Mouse (Mus musculus) kidney, adult 2 months (tissue): Measurements from ENCODE around the gene Atf6. TPM values are rescaled to one million over a fixed set of nuclear protein-coding genes. Genes with fewer than 3 reads are reported as not detected.

ENCODE experiments used
- DNase-seq: peaks from one replicate; pipeline ENCODE4 v3.0.0; 2021
- H3K27ac ChIP-seq: fragments of 200-500 bp; 2 replicates; pipeline ENCODE4 v1.5.1; 2012; ENCODE audit warnings: low read depth, low read length, control low read depth, inconsistent platforms; ENCODE audit not compliant: insufficient read depth
- H3K27me3 ChIP-seq: fragments of 200-500 bp; replicated peaks from 2 replicates; pipeline ENCODE4 v1.6.1; 2012; ENCODE audit warnings: mild to moderate bottlenecking, moderate library complexity, low read length, inconsistent platforms; ENCODE audit not compliant: control insufficient read depth, insufficient read depth
- H3K36me3 ChIP-seq: fragments of 200-500 bp; 2 replicates; pipeline ENCODE4 v1.6.1; 2012; ENCODE audit warnings: mild to moderate bottlenecking, moderate library complexity, low read length, inconsistent platforms; ENCODE audit not compliant: control insufficient read depth, insufficient read depth
- H3K4me1 ChIP-seq: fragments of 200-500 bp; 2 replicates; pipeline ENCODE4 v1.6.1; 2011; ENCODE audit warnings: low read length; ENCODE audit not compliant: control insufficient read depth, insufficient read depth
- H3K4me3 ChIP-seq: fragments of 200-500 bp; 2 replicates; pipeline ENCODE4 v1.5.1; 2011; ENCODE audit warnings: mild to moderate bottlenecking, low read depth, low read length, control low read depth; ENCODE audit not compliant: insufficient read depth
- CTCF ChIP-seq: fragments of 200-500 bp; conservative IDR thresholded peaks from 2 replicates; pipeline ENCODE4 v1.5.1; 2011; ENCODE audit warnings: low read depth, mild to moderate bottlenecking, control low read depth, low read length, moderate library complexity, mixed read lengths; ENCODE audit not compliant: insufficient read depth, insufficient read length
- POLR2A ChIP-seq: fragments of 200-500 bp; IDR thresholded peaks from one replicate; pipeline ENCODE4 v1.6.1; 2011; ENCODE audit warnings: low read depth, low read length, control low read depth
- WGBS: fragments of 180-500 bp; shearing (Covaris S2); methylation state at CpG from one replicate; pipeline ENCODE4 v1.1.7; 2018; 5-methylcytosine and 5-hydroxymethylcytosine counted together
- polyA plus RNA-seq: library from polyadenylated mRNA; depleted of rRNA; stranded (reverse); fragments of >200 nt; gene quantifications from 2 replicates; pipeline ENCODE4 v1.2.3, GENCODE M21; 2012

Gene Atf6
- polyA plus RNA-seq, 1 experiment: 15.4 TPM

GRCm38 (mm10) chr1:170704911-170705594, 162.5 kb downstream of the Atf6 start:
- H3K27me3 ChIP-seq: no peaks in the 10 kb centered on the region
- TF ChIP-seq POLR2A (no peak), CTCF (no peak)
- no peak for DNase-seq
- WGBS: 75% methylated on average over 4 of the region's 4 CpGs
- no peak overlapping the region for H3K4me3 ChIP-seq
- no peaks in the 10 kb centered on the region for H3K36me3 ChIP-seq
- no peak overlapping the region for H3K27ac ChIP-seq
- no peaks in the 10 kb centered on the region for H3K4me1 ChIP-seq

GRCm38 (mm10) chr1:170704103-170704502, 163.5 kb downstream of the Atf6 start:
- Histone ChIP-seq H3K4me1 (no peaks in the 10 kb centered on the region), H3K4me3 (no peak overlapping the region), H3K27ac (no peak overlapping the region), H3K27me3 (no peaks in the 10 kb centered on the region), H3K36me3 (no peaks in the 10 kb centered on the region)
- TF ChIP-seq POLR2A (no peak), CTCF (no peak)
- WGBS: 65% methylated on average over 6 of the region's 6 CpGs
- no peak for DNase-seq

DNA sequence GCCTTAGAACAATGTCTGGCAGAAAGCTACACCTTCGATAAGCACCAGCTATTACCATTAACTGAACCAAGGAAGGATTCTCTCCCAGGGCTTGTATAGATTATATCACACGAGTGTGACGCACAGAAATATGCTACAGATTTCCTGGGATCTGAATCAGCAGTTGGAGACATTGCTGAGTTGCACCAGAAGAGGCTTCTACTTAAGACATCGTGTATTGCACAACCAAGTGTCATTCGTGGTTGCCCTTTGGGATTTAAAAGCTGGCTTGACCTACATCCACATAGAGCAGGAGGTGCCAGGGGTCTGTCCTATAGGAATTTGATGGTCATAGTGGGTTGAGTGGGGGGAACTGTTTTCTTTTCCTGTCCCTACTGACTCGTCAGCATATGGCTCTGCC, 164.6 kb downstream of the Atf6 start:
- H3K4me3 ChIP-seq: no peak overlapping the region

GRCm38 (mm10) chr1:170702263-170702662, 165.3 kb downstream of the Atf6 start:
- H3K27ac ChIP-seq: no peak overlapping the region
- 86% methylated on average over 2 of the region's 2 CpGs for WGBS
- H3K27me3 ChIP-seq: no peaks in the 10 kb centered on the region
- no peak overlapping the region for H3K4me3 ChIP-seq
- no peaks in the 10 kb centered on the region for H3K36me3 ChIP-seq
- TF ChIP-seq POLR2A (no peak), CTCF (no peak)
- no peak for DNase-seq
- no peaks in the 10 kb centered on the region for H3K4me1 ChIP-seq

More for the DNA sequence above, 164.6 kb downstream of the Atf6 start:
- TF ChIP-seq CTCF (no peak), POLR2A (no peak)
- Histone ChIP-seq H3K27me3 (no peaks in the 10 kb centered on the region), H3K36me3 (no peaks in the 10 kb centered on the region), H3K27ac (no peak overlapping the region), H3K4me1 (no peaks in the 10 kb centered on the region)
- 83% methylated on average over 6 of the region's 6 CpGs for WGBS
- no peak for DNase-seq

DNA sequence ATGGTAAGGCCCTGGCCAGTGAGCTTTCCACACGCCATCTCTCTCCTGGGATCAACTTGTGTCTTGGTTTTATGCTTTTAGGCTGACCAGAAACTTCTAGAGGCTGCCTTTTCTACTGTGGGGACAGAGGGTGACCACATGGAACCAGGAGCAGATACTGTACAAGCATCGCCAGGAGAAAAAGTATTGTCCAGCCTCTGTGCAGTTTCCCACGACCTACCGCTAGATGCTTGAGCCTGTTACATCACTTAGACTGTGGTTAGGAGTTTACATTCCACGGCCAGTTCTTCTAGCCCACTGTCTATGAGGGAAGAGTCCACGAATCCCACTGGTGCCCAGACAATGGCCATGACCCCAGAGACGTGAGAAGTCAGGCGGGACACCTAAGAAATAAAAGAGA, 166.0 kb downstream of the Atf6 start:
- DNase-seq: no peak
- H3K27ac ChIP-seq: no peak overlapping the region
- no peaks in the 10 kb centered on the region for H3K4me1 ChIP-seq
- no peaks in the 10 kb centered on the region for H3K36me3 ChIP-seq
- no peak overlapping the region for H3K4me3 ChIP-seq
- TF ChIP-seq POLR2A (no peak), CTCF (no peak)
- no peaks in the 10 kb centered on the region for H3K27me3 ChIP-seq
- WGBS: 84% methylated on average over 8 of the region's 8 CpGs

GRCm38 (mm10) chr1:170701178-170701577, 166.4 kb downstream of the Atf6 start:
- no peaks in the 10 kb centered on the region for H3K36me3 ChIP-seq
- TF ChIP-seq POLR2A (no peak), CTCF (no peak)
- WGBS: 86% methylated on average over 3 of the region's 3 CpGs
- H3K27me3 ChIP-seq: no peaks in the 10 kb centered on the region
- H3K4me3 ChIP-seq: no peak overlapping the region
- H3K4me1 ChIP-seq: no peaks in the 10 kb centered on the region
- H3K27ac ChIP-seq: no peak overlapping the region
- DNase-seq: no peak

DNA sequence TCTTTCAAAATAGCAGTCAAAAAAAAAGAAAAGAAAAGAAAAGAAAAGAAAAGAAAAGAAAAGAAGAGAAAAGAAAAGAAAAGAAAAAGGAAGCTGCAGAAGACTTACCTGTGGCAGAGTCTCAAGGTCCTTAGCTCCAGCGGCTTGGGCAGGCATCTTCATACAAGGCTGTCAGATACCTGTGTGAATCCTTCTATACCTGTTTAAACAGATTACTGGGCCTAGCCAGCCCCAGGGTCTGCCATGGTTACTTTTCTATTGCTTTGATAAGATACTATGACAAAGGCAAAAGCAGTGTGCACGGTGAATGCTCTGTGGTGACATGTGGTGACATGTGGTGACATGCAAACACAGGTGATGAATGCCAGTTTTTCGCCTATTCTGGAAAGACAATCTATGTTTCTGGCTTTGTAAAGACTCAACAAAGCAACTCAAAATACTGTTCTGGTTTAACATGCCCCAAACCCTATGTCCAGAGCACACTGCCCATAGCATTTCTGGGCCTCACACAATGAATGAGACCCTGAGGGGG, 167.0 kb downstream of the Atf6 start:
- TF ChIP-seq CTCF: no peak
- no peak for TF ChIP-seq POLR2A
- DNase-seq: no peak
- H3K36me3 ChIP-seq: no peaks in the 10 kb centered on the region
- no peaks in the 10 kb centered on the region for H3K4me1 ChIP-seq
- H3K27ac ChIP-seq: no peak overlapping the region
- no peak overlapping the region for H3K4me3 ChIP-seq
- WGBS: 96% methylated on average over 3 of the region's 3 CpGs
- no peaks in the 10 kb centered on the region for H3K27me3 ChIP-seq

DNA sequence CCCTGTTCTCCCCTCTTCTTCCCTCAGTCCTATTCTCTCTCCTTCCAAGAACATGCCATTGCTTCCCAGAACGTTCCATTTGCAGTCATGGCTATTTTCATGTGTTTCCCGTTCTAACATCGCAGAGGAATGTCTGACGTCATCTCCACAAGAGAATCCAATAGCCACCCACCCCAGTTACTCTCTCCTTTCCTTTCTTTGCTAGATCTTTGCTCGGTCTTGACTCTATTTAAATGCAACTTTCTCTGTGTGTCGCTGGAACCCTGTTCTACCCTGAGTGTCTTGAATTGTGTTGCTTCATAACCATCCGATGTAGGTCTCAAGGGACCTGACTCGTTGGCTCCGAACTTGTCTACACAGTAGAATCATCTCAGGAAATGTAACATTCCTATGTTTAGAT, 168.0 kb downstream of the Atf6 start:
- TF ChIP-seq CTCF (no peak), POLR2A (no peak)
- Histone ChIP-seq H3K36me3 (no peaks in the 10 kb centered on the region), H3K27ac (no peak overlapping the region), H3K27me3 (no peaks in the 10 kb centered on the region), H3K4me3 (no peak overlapping the region), H3K4me1 (no peaks in the 10 kb centered on the region)
- 81% methylated on average over 9 of the region's 9 CpGs for WGBS
- no peak for DNase-seq
